Mouse (Mus musculus): ENCODE measurements around the gene Pdgfd. TPM values are rescaled to one million over a fixed set of nuclear protein-coding genes. Genes with fewer than 3 reads are reported as not detected.

The Pdgfd gene
- total and polyA plus RNA-seq, 3 experiments = not detected

GRCm38 (mm10) chr9:6250320-6250719 is 81.9 kb downstream of the Pdgfd start:
- H3K79me2 ChIP-seq (replicated peaks; ENCODE audit: control insufficient read depth, extremely low read depth, insufficient read depth, poor library complexity, severe bottlenecking) = no peaks in the 10 kb centered on the region
- no peak overlapping the region for H3K9ac ChIP-seq (ENCODE audit: insufficient read depth, low read depth)
- no peak for DNase-seq (ENCODE audit: extremely low read depth)
- dilution Hi-C loops (cut with MboI; ENCODE audit: extremely low pct_ligation_motif_present, extremely low pct_unique_long_range_greater_than_20kb, low sequenced_read_pairs) (no loop called here), in situ Hi-C loops (cut with MboI; ENCODE audit: low pct_ligation_motif_present, low pct_unique_long_range_greater_than_20kb, low sequenced_read_pairs) (no loop called here)
- H3K36me3 ChIP-seq (replicated peaks in 1 of 2; ENCODE audit: control insufficient read depth in 1 of 2, insufficient read depth in 1 of 2, low read length in 1 of 2) = no peaks in the 10 kb centered on the region
- H3K27me3 ChIP-seq (replicated peaks) = no peaks in the 10 kb centered on the region
- TF ChIP-seq JUND (conservative IDR thresholded peaks at IDR 0.05; ENCODE audit: low read depth, low read length) (no peak), POLR2AphosphoS2 (IDR thresholded peaks at IDR 0.05; ENCODE audit: low read depth, low read length) (no peak), ZNF384 (IDR thresholded peaks at IDR 0.05; ENCODE audit: low read depth, low read length) (no peak), POLR2A (IDR thresholded peaks at IDR 0.05; ENCODE audit: low read depth, low read length) (no peak), RCOR1 (conservative IDR thresholded peaks at IDR 0.05; ENCODE audit: low read depth, low read length) (no peak), MXI1 (IDR thresholded peaks at IDR 0.05; ENCODE audit: low read depth, low read length) (no peak), ELF1 (IDR thresholded peaks at IDR 0.05; ENCODE audit: low read depth, low read length) (no peak), MAZ (IDR thresholded peaks at IDR 0.05; ENCODE audit: low read depth, low read length) (no peak), TBP (conservative IDR thresholded peaks at IDR 0.05; ENCODE audit: low read depth, low read length) (no peak), UBTF (IDR thresholded peaks at IDR 0.05; ENCODE audit: low read depth, low read length) (no peak), BHLHE40 (IDR thresholded peaks at IDR 0.05; ENCODE audit: low read depth, low read length) (no peak)
- H3K4me3 ChIP-seq (replicated peaks in 1 of 3; ENCODE audit: low read depth in 2 of 3, low read length in 2 of 3, poor library complexity in 1 of 3) = no peak overlapping the region
- no peaks in the 10 kb centered on the region for H3K9me3 ChIP-seq (replicated peaks; ENCODE audit: low read length)
- H3K27ac ChIP-seq (ENCODE audit: insufficient read depth, low read depth) = no peak overlapping the region
- H3K4me1 ChIP-seq (ENCODE audit: control insufficient read depth in 1 of 2, insufficient read depth in 2 of 2) = no peaks in the 10 kb centered on the region
- H3K4me2 ChIP-seq (ENCODE audit: insufficient read depth, low read depth, poor library complexity, severe bottlenecking) = no peak overlapping the region

DNA sequence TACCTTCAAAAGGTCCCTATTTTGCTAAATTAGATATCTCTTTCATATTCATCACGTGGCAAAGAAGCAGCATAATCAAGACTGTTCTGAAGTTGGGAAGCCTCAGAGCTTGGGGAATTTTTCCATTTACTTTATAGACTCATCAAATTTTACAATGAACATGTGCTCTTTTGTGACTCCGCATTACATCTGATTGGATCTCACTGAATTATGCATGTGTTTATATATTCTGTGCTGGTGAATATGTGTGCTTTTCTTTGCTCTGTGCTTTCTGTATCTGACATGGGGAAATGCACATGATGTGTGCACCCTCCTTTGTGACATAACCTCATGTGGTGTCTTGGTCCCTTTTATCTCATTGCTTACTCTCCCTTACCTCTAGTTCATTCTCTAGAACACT is 83.6 kb downstream of the Pdgfd start:
- no peak for TF ChIP-seq JUND (conservative IDR thresholded peaks at IDR 0.05; ENCODE audit: low read depth, low read length)
- no peak for TF ChIP-seq MEF2A (IDR thresholded peaks at IDR 0.05; ENCODE audit: borderline replicate concordance, low read depth, low read length)
- TF ChIP-seq MYC (IDR thresholded peaks at IDR 0.05; ENCODE audit: low read depth, low read length) = no peak
- TF ChIP-seq E2F4 (IDR thresholded peaks at IDR 0.05; ENCODE audit: insufficient replicate concordance, low read depth, low read length) = no peak
- no peak for TF ChIP-seq UBTF (IDR thresholded peaks at IDR 0.05; ENCODE audit: low read depth, low read length)
- TF ChIP-seq HCFC1 (IDR thresholded peaks at IDR 0.05; ENCODE audit: low read depth, low read length) = no peak
- no peak for TF ChIP-seq RAD21 (IDR thresholded peaks at IDR 0.05; ENCODE audit: low read depth, low read length)
- no peak for TF ChIP-seq CHD2 (IDR thresholded peaks at IDR 0.05; ENCODE audit: low read length)
- no peak for TF ChIP-seq POLR2AphosphoS2 (IDR thresholded peaks at IDR 0.05; ENCODE audit: low read depth, low read length)
- H3K4me3 ChIP-seq (replicated peaks in 1 of 3; ENCODE audit: low read depth in 2 of 3, low read length in 2 of 3, poor library complexity in 1 of 3) = no peak overlapping the region

More for the DNA sequence above, 83.6 kb downstream of the Pdgfd start:
- in situ Hi-C loops (cut with MboI; ENCODE audit: low pct_ligation_motif_present, low pct_unique_long_range_greater_than_20kb, low sequenced_read_pairs) (no loop called here), dilution Hi-C loops (cut with MboI; ENCODE audit: extremely low pct_ligation_motif_present, extremely low pct_unique_long_range_greater_than_20kb, low sequenced_read_pairs) (no loop called here)
- H3K36me3 ChIP-seq (replicated peaks in 1 of 2; ENCODE audit: control insufficient read depth in 1 of 2, insufficient read depth in 1 of 2, low read length in 1 of 2) = no peaks in the 10 kb centered on the region
- H3K4me1 ChIP-seq (ENCODE audit: control insufficient read depth in 1 of 2, insufficient read depth in 2 of 2) = no peaks in the 10 kb centered on the region
- no peak overlapping the region for H3K4me2 ChIP-seq (ENCODE audit: insufficient read depth, low read depth, poor library complexity, severe bottlenecking)
- no peaks in the 10 kb centered on the region for H3K9me3 ChIP-seq (replicated peaks; ENCODE audit: low read length)
- no peaks in the 10 kb centered on the region for H3K79me2 ChIP-seq (replicated peaks; ENCODE audit: control insufficient read depth, extremely low read depth, insufficient read depth, poor library complexity, severe bottlenecking)
- no peak overlapping the region for H3K9ac ChIP-seq (ENCODE audit: insufficient read depth, low read depth)
- H3K27ac ChIP-seq (ENCODE audit: insufficient read depth, low read depth) = no peak overlapping the region
- DNase-seq (ENCODE audit: extremely low read depth) = no peak
- H3K27me3 ChIP-seq (replicated peaks) = no peaks in the 10 kb centered on the region
